Mouse (Mus musculus) cerebellum, adult (tissue): ENCODE data around the gene Olfr1450.
"Not testable (repeated sequence)": the region's sequence is repeated elsewhere in the genome, so short reads cannot be mapped to it uniquely, and the experiment has no call there.

ENCODE experiments used
- ATAC-seq: cut with Nextera tagmentation; 2 replicates; pipeline ENCODE4 v1.9.2; 2017; ENCODE audit warnings: mild to moderate bottlenecking, moderate library complexity, mixed read lengths; ENCODE audit not compliant: insufficient number of reproducible peaks, low FRiP score, low TSS enrichment

The Olfr1450 gene

GRCm38 (mm10) chr19:12949958-12950357 lies at the start of gene Olfr1450:
Olfr1450 (plus strand) TSS chr19:12950258.
- no peak for ATAC-seq

GRCm38 (mm10) chr19:12903643-12904042 lies 46.4 kb upstream of the Olfr1450 start, which contains the start of gene Olfr1447:
Olfr1447 (minus strand) TSS chr19:12903743.
- no peak for ATAC-seq

- no peak for ATAC-seq
These were observed 25.7 kb upstream of the Olfr1450 start, which contains the start of gene Olfr1448 for GRCm38 (mm10) chr19:12924319-12924718. Olfr1448 (minus strand) TSS chr19:12924419.

- ATAC-seq, result no peak
These were observed 19.5 kb upstream of the Olfr1450 start, which contains the start of gene Olfr1449 for GRCm38 (mm10) chr19:12930540-12930939. Olfr1449 (plus strand) TSS chr19:12930840.

- not testable (repeated sequence) for ATAC-seq
These were observed 20.0 kb downstream of the Olfr1450 start for GRCm38 (mm10) chr19:12970082-12970481.

- ATAC-seq, result not testable (repeated sequence)
These were observed 42.3 kb downstream of the Olfr1450 start for GRCm38 (mm10) chr19:12992316-12992715.

- no peak for ATAC-seq
These were observed 44.7 kb downstream of the Olfr1450 start, which contains the start of gene Olfr1451 for GRCm38 (mm10) chr19:12994714-12995113. Olfr1451 (plus strand) TSS chr19:12995014.
